Mouse (Mus musculus) cerebellum, adult 2 months (tissue): ENCODE measurements at regions not wholly inside any gene's neighbourhood (a gene's known extent, or its start where the extent isn't known, plus 50 kb on each side); places are given as distances from the start of the nearest gene placed in this dataset.

Experiments
- DNase-seq, 2 experiments: peaks; one replicate each; pipeline ENCODE4 v3.0.0; 2021
- H3K27ac ChIP-seq: fragments of 200-500 bp; 2 replicates; pipeline ENCODE4 v1.5.1; 2012; ENCODE audit warnings: low read length, control low read depth, inconsistent platforms; ENCODE audit not compliant: insufficient read depth
- H3K27me3 ChIP-seq: fragments of 200-500 bp; 2 replicates; pipeline ENCODE4 v1.6.1; 2012; ENCODE audit warnings: inconsistent platforms, mild to moderate bottlenecking, low read length, moderate library complexity; ENCODE audit not compliant: control insufficient read depth, insufficient read depth
- H3K4me1 ChIP-seq: fragments of 200-500 bp; 2 replicates; pipeline ENCODE4 v1.6.1; 2011; ENCODE audit warnings: low read length; ENCODE audit not compliant: control insufficient read depth, insufficient read depth
- H3K4me3 ChIP-seq: fragments of 200-500 bp; replicated peaks from 2 replicates; pipeline ENCODE3; 2011; ENCODE audit warnings: mild to moderate bottlenecking, low read depth, low read length, control low read depth; ENCODE audit not compliant: insufficient read depth
- CTCF ChIP-seq: fragments of 200-500 bp; IDR thresholded peaks from 2 replicates; pipeline ENCODE4 v1.5.1; 2011; ENCODE audit warnings: low read depth, mild to moderate bottlenecking, control low read depth, low read length, moderate library complexity, borderline replicate concordance; ENCODE audit not compliant: insufficient read depth
- POLR2A ChIP-seq: fragments of 200-500 bp; IDR thresholded peaks from 2 replicates; pipeline ENCODE4 v1.6.1; 2011; ENCODE audit warnings: low read length, control low read depth, borderline replicate concordance; ENCODE audit not compliant: insufficient read depth
- WGBS: fragments of 180-500 bp; shearing (Covaris S2); methylation state at CpG from one replicate; pipeline ENCODE4 v1.1.7; 2018; 5-methylcytosine and 5-hydroxymethylcytosine counted together

DNA sequence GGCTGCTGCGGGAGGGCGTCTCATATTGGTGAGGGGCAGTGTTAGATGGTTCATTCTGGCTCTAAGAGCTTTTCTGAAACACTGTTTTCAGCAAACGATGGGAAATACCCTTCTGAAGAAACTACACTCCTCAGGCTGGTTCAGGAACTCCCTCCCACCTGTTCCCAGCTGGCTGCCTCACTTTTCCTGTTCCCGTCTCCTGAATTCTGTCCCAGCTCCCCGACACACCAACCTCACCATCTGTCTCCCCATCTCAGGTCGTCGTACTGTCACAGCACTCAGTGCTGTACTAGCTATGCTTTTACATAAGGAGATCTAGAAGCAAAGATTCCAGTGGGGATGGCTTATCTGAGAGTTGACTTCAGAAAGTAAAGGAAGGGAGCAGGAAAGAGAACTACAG, 309.2 kb upstream of the Chd6 start:
- WGBS: 41% methylated on average over 7 of the region's 7 CpGs
- peak in 1 of 2 experiments; percentile 2 for DNase-seq
- H3K27me3 ChIP-seq: no peaks in the 10 kb centered on the region
- H3K4me1 ChIP-seq: no peaks in the 10 kb centered on the region
- H3K4me3 ChIP-seq: no peak overlapping the region
- TF ChIP-seq CTCF (no peak), POLR2A (no peak)
- H3K27ac ChIP-seq: no peak overlapping the region

DNA sequence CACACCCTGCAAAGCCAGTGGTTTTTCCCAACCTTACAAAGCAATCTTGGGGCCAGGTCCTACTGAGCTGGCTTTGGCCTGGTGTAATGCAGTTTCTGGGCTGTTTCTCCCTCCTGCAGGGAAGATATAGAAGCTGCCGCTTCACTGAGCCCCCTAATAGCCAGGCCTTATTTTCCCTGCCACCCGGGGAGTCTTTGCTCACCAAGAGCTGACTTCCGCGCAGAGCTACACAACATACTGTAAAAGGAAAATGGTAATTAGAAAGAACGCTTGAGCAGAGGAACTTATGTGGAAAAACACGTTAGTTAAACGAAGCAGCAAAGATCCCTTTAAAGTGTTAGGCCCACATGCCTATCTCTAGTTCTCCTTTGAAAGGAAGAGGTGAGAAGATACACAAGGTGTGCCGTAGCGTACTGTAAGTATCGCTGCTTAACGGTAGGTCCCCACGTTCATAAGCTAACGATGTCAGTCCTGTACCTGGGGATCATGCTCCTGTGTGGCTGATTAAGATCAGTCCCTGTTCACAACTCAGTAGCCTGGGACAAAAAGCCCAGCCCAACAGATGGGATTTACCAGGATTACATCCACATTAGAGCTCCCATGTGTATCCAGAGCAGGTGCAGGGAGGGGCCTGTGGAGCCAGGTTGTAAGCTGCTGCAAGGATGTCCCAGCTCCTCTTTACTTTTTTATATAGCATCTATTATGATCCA, 307.5 kb upstream of the Chd6 start:
- 55% methylated on average over 13 of the region's 13 CpGs for WGBS
- H3K27ac ChIP-seq: no peak overlapping the region
- DNase-seq: no peak
- H3K4me1 ChIP-seq: no peaks in the 10 kb centered on the region
- H3K27me3 ChIP-seq: no peaks in the 10 kb centered on the region
- no peak for TF ChIP-seq CTCF
- TF ChIP-seq POLR2A: no peak
- H3K4me3 ChIP-seq: no peak overlapping the region

DNA sequence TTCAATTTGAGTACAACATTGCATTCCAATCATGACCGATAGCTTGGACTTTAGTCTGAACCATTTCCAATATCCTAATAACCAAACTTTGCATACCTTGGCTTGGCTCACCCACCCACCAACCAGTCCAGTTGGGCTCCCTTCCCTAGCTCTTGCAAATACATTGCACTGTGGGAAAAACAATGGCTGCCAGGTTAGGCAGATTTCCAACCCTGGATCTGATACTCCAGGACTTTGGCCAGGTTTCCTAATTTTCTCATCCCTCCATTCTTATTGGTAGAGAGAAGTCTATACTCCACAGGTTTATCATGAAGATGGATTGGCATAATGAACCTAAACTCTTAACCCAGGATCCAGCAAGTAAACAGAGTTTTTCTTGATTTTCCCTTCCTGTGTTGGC, 299.4 kb upstream of the Chd6 start:
- Histone ChIP-seq H3K27me3 (no peaks in the 10 kb centered on the region), H3K4me3 (no peak overlapping the region), H3K27ac (no peak overlapping the region), H3K4me1 (no peaks in the 10 kb centered on the region)
- 21% methylated on average over 1 of the region's 1 CpGs for WGBS
- no peak for DNase-seq
- TF ChIP-seq CTCF (no peak), POLR2A (no peak)

DNA sequence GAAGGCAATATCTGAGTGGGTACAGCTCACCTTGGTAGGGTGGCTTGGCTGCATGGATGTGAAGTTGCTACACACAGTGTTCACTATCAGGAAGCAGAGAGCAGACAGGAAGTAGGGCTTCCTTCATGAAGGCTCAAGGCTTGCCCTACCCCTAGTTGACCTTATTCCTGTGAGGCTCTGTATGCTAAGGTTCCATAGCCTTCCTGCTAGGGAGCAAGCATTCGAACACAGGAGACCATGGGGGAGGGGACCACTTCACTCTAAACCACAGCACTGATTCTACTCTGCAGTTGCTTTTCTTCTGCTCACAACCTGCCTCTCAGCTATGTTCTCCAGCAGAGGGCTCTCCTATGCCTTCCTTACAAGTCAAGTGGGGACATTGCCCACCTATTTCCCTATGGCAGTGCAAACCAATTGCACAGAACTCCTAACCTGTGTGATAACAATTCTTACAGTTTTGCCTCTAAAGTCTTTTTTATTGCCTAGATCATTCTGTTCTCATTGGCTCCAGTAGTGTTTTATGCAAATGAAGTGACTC, 297.0 kb upstream of the Chd6 start:
- 64% methylated on average over 1 of the region's 1 CpGs for WGBS
- Histone ChIP-seq H3K27ac (no peak overlapping the region), H3K27me3 (no peaks in the 10 kb centered on the region), H3K4me1 (no peaks in the 10 kb centered on the region), H3K4me3 (no peak overlapping the region)
- TF ChIP-seq POLR2A: no peak
- TF ChIP-seq CTCF: no peak
- DNase-seq: no peak

DNA sequence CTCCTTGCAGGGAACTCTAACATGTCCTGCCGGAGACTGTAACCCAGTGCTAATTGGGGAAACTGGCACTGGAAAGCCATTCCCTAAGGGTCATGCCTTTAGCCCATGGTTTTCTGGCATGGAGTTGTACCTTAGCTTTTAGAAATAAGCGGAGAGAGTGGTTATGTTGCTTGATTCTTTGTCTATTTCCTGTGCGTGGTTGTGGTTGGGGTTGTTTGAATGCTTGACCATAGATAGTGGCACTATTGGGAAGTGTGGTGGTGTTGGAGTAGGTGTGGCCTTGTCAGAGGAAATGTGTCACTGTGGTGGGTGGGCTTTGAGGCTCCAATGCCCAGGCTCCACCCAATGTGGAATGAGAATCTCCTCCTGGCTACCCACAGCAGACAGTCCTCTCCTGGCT, 289.2 kb upstream of the Chd6 start:
- WGBS: 92% methylated on average over 3 of the region's 3 CpGs
- no peak for TF ChIP-seq POLR2A
- TF ChIP-seq CTCF: no peak
- H3K27me3 ChIP-seq: no peaks in the 10 kb centered on the region

DNA sequence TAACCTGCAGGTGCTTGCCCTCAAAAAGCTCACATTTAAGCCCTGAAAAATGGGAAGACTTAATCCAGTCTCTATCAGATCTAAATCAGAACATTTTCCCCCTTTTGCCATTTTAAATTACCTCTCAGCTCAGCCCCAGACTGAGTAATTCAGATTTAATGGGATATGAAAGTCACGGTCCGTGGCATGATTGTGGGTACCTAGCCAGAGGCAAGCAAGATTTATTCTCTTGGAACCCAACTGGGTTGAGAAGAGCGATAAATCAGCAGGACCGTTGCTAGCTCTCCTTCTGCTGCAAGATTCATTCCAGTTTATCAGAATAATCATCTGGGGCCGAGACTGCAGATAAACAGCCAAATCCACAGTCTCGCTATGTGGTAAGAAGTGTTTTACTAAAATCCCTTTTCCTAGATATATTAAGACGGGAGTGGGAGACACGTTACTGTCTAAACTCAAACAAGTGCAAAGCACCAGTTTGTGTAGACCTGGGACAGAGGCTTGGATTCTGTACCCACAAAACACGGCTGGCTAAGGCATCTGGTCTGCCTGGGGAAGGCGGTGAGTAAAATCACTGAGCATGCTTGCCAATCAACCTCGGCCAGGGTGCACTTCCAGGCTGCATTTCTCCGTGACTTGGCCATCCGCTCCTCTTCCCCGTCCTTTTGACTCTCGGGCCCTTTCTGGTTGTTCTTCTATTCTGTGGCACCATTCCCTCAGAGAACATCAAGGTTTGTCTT, 282.2 kb upstream of the Chd6 start:
- no peak for TF ChIP-seq POLR2A
- no peak for TF ChIP-seq CTCF
- 50% methylated on average over 15 of the region's 15 CpGs for WGBS
- DNase-seq: no peak
- no peak overlapping the region for H3K4me3 ChIP-seq
- H3K4me1 ChIP-seq: no peaks in the 10 kb centered on the region
- H3K27ac ChIP-seq: no peak overlapping the region
- no peaks in the 10 kb centered on the region; the same call in 1 of the 2 replicates for H3K27me3 ChIP-seq

More for the DNA sequence above, 289.2 kb upstream of the Chd6 start:
- DNase-seq: no peak
- Histone ChIP-seq H3K27ac (no peak overlapping the region), H3K4me3 (no peak overlapping the region), H3K4me1 (no peaks in the 10 kb centered on the region)

DNA sequence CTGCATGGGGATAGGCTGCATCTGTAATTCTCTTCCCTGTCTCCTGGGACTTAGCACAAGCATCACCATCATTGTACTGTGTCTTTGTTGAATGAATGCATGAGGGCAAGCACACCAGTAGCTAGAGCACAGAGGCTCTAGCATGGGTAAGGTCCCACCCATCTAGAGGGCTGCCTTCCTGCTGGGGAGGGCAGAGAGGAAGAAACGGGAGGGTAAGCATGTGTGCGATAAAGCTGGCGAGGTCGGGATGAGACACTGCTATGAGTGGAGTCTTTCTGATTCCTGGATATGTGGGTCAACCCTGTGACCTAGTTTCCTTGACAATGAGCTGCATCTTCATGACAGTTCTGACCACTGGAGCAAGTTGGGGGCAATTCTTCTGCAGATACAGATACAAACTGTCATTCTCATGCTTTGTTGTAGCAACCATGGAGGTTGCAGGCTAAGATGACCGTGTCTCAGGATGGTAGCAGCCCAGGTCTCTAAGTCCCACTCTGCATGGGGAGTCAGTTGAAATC, 280.5 kb upstream of the Chd6 start:
- Histone ChIP-seq H3K27ac (no peak overlapping the region), H3K27me3 (no peaks in the 10 kb centered on the region; the same call in 1 of the 2 replicates), H3K4me1 (no peaks in the 10 kb centered on the region), H3K4me3 (no peak overlapping the region)
- no peak for TF ChIP-seq CTCF
- no peak for TF ChIP-seq POLR2A
- 73% methylated on average over 5 of the region's 5 CpGs for WGBS
- DNase-seq: no peak
